Mouse (Mus musculus): ENCODE data around the gene Tmod3. TPM values are rescaled to one million over a fixed set of nuclear protein-coding genes. Genes with fewer than 3 reads are reported as not detected.
A peak's percentile ranks its signal among the peaks of the same experiment; 100 is the strongest.

Tmod3 gene
- total RNA-seq (2021), result 100 to 1,000 TPM; 112 to 123 TPM

- intact Hi-C loops (cut with DNase I), result loop anchor here (5.0 kb wide), 1 partner anchor 117 kb away; the partner anchor contains the start of gene Leo1
- peak; percentile 97 to 98 for DNase-seq
Observed at GRCm38 (mm10) chr9:75559512-75560012, at the start of gene Tmod3. Gene Tmod3, minus strand, starts transcription at chr9:75559657.

GRCm38 (mm10) chr9:75607496-75607895 is 48.0 kb upstream of the Tmod3 start:
- intact Hi-C loops (cut with DNase I), result no loop called here
- no peak for DNase-seq

- intact Hi-C loops (cut with DNase I), result no loop called here
- peak in 1 of 2 experiments; percentile 18 for DNase-seq
Observed at GRCm38 (mm10) chr9:75601510-75601909, 42.1 kb upstream of the Tmod3 start.

- intact Hi-C loops (cut with DNase I), result no loop called here
- DNase-seq, result peak; percentile 15 to 27
Observed at GRCm38 (mm10) chr9:75600166-75600934, 40.9 kb upstream of the Tmod3 start.

- intact Hi-C loops (cut with DNase I), result no loop called here
- DNase-seq, result peak; percentile 19 to 30
Observed at GRCm38 (mm10) chr9:75599191-75599841, 39.9 kb upstream of the Tmod3 start.

- no peak for DNase-seq
- intact Hi-C loops (cut with DNase I), result no loop called here
Observed at GRCm38 (mm10) chr9:75597596-75597995, 38.1 kb upstream of the Tmod3 start.

- intact Hi-C loops (cut with DNase I), result no loop called here
- no peak for DNase-seq
Observed at GRCm38 (mm10) chr9:75597036-75597435, 37.6 kb upstream of the Tmod3 start.

- no peak for DNase-seq
- intact Hi-C loops (cut with DNase I), result no loop called here
Observed at GRCm38 (mm10) chr9:75593481-75593880, 34.0 kb upstream of the Tmod3 start.

- intact Hi-C loops (cut with DNase I), result no loop called here
- no peak for DNase-seq
Observed at GRCm38 (mm10) chr9:75589850-75590790, 30.7 kb upstream of the Tmod3 start.

GRCm38 (mm10) chr9:75581694-75582350 is 22.4 kb upstream of the Tmod3 start:
- intact Hi-C loops (cut with DNase I), result loop anchor here (1.0 to 5.0 kb wide), 3 partner anchors 61 to 220 kb away; partner anchors contain the start of gene Leo1
- peak; percentile 26 to 41 for DNase-seq

GRCm38 (mm10) chr9:75579321-75579720 is 19.9 kb upstream of the Tmod3 start:
- intact Hi-C loops (cut with DNase I), result no loop called here
- peak in 1 of 2 experiments; percentile 25 for DNase-seq

- intact Hi-C loops (cut with DNase I), result no loop called here
- DNase-seq, result no peak
Observed at GRCm38 (mm10) chr9:75571036-75571942, 11.8 kb upstream of the Tmod3 start.

- no peak for DNase-seq
- intact Hi-C loops (cut with DNase I), result no loop called here
Observed at GRCm38 (mm10) chr9:75568399-75568798, 8.9 kb upstream of the Tmod3 start.

GRCm38 (mm10) chr9:75564892-75565291 is 5.4 kb upstream of the Tmod3 start:
- no peak for DNase-seq
- intact Hi-C loops (cut with DNase I), result loop anchor here (5.0 kb wide), 1 partner anchor 123 kb away; the partner anchor contains the start of gene Leo1

- intact Hi-C loops (cut with DNase I), result loop anchor here (5.0 kb wide), 1 partner anchor 121 kb away; the partner anchor contains the start of gene Leo1
- no peak for DNase-seq
Observed at GRCm38 (mm10) chr9:75563622-75564021, 4.2 kb upstream of the Tmod3 start.

- intact Hi-C loops (cut with DNase I), result loop anchor here (5.0 kb wide), 1 partner anchor 121 kb away; the partner anchor contains the start of gene Leo1
- no peak for DNase-seq
Observed at GRCm38 (mm10) chr9:75563176-75563575, 3.7 kb upstream of the Tmod3 start.

- intact Hi-C loops (cut with DNase I), result loop anchor here (5.0 kb wide), 1 partner anchor 119 kb away; the partner anchor contains the start of gene Leo1
Observed at GRCm38 (mm10) chr9:75561040-75561669, 1.7 kb upstream of the Tmod3 start.

GRCm38 (mm10) chr9:75560353-75560752 is 896 bp upstream of the Tmod3 start:
- no peak for DNase-seq

More at GRCm38 (mm10) chr9:75561040-75561669, 1.7 kb upstream of the Tmod3 start:
- no peak for DNase-seq

More at GRCm38 (mm10) chr9:75560353-75560752, 896 bp upstream of the Tmod3 start:
- intact Hi-C loops (cut with DNase I), result loop anchor here (5.0 kb wide), 1 partner anchor 118 kb away; the partner anchor contains the start of gene Leo1

Data from heart, postnatal 10 days (tissue).